Mouse (Mus musculus): ENCODE measurements around the gene Dbx1.

DNA sequence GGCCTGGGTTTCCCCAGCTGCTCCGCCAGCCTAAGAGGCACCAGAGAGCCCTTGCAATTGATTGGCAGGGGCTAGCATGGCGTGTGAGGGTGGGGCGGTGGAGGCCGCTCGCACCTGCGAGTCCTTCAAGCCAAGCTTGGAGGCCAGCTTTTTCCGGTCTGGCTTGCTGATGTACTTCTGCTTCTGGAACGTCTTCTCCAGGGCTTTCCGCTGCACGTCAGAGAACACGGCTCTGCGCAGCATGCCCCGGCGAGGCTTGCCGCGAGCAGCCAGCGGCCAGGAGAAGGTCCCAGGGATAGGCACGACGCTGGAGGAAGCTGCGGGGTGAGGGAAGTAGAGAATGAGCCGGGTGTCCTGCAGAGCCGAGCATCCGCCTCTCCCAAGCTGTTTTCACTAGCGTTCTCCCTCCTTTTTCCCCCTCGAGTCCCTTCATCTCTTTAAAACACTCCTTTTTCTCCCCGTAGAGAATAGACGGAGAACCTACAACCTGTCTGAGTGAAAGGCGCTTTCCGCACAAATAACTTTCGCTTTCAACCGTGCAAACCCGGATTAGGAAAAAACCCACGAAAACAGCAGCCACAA is 3.2 kb downstream of the Dbx1 start:
- TF ChIP-seq CTCF (IDR thresholded peaks at IDR 0.05; ENCODE audit: insufficient read depth, low read length) (no peak), POLR2A (IDR thresholded peaks at IDR 0.05; ENCODE audit: borderline replicate concordance, extremely low read depth, low read depth, low read length) (no peak)
